Mouse (Mus musculus) forebrain, embryonic 15.5 days (tissue): ENCODE measurements around the gene Mmp11. TPM values are rescaled to one million over a fixed set of nuclear protein-coding genes. Genes with fewer than 3 reads are reported as not detected.
"Not testable (repeated sequence)": the region's sequence is repeated elsewhere in the genome, so short reads cannot be mapped to it uniquely, and the experiment has no call there.

Source experiments
- ATAC-seq: fragments of 200-750 bp; cut with Nextera tagmentation; replicated peaks from 2 replicates; pipeline ENCODE4 v1.8.0; 2017; ENCODE audit warnings: mild to moderate bottlenecking, moderate TSS enrichment, moderate library complexity
- H3K27ac ChIP-seq: fragments of 300-500 bp; sonication (generic); replicated peaks from 2 replicates; pipeline ENCODE4 v1.5.1; 2015; ENCODE audit warnings: mild to moderate bottlenecking, inconsistent platforms
- H3K27me3 ChIP-seq: fragments of 300-500 bp; sonication (generic); 2 replicates; pipeline ENCODE4 v1.6.1; 2015; ENCODE audit warnings: inconsistent platforms
- H3K36me3 ChIP-seq: fragments of 300-500 bp; sonication (generic); 2 replicates; pipeline ENCODE4 v1.6.1; 2015; ENCODE audit warnings: mild to moderate bottlenecking, inconsistent platforms
- H3K4me1 ChIP-seq: fragments of 300-500 bp; sonication (generic); 2 replicates; pipeline ENCODE4 v1.6.1; 2015; ENCODE audit warnings: inconsistent platforms
- H3K4me2 ChIP-seq: fragments of 300-500 bp; sonication (generic); replicated peaks from 2 replicates; pipeline ENCODE4 v1.6.1; 2015; ENCODE audit warnings: mild to moderate bottlenecking, inconsistent platforms
- H3K4me3 ChIP-seq: fragments of 300-500 bp; sonication (generic); 2 replicates; pipeline ENCODE4 v1.5.1; 2015; ENCODE audit warnings: mild to moderate bottlenecking, inconsistent platforms
- H3K9ac ChIP-seq: fragments of 300-500 bp; sonication (generic); replicated peaks from 2 replicates; pipeline ENCODE4 v1.6.1; 2015; ENCODE audit warnings: mild to moderate bottlenecking, inconsistent platforms
- H3K9me3 ChIP-seq: fragments of 300-500 bp; sonication (generic); 2 replicates; pipeline ENCODE4 v1.6.1; 2016; ENCODE audit warnings: inconsistent platforms
- WGBS: fragments of 180-500 bp; shearing (Covaris S2); methylation state at CpG from one replicate; pipeline ENCODE4 v1.1.7; 2015; ENCODE audit warnings: mixed read lengths; 5-methylcytosine and 5-hydroxymethylcytosine counted together
- polyA plus RNA-seq: library from polyadenylated mRNA; unstranded; fragments of >200 nt; fragmentation: Nextera tagmentation; extraction: Ambion mirVana; gene quantifications from 2 replicates; pipeline ENCODE4 v1.2.1, GENCODE M21; 2015

Gene Mmp11
- polyA plus RNA-seq, 1 experiment from 2014 or later: 19.8 TPM

- ATAC-seq, H3K9ac ChIP-seq, H3K4me3 ChIP-seq, H3K27ac ChIP-seq, H3K4me2 ChIP-seq, H3K27me3 ChIP-seq, H3K36me3 ChIP-seq, H3K4me1 ChIP-seq, H3K9me3 ChIP-seq: not testable (repeated sequence)
- WGBS: 81% methylated on average over 5 of the region's 5 CpGs
These were observed 48.8 kb downstream of the Mmp11 start for GRCm38 (mm10) chr10:75887504-75887903.

DNA sequence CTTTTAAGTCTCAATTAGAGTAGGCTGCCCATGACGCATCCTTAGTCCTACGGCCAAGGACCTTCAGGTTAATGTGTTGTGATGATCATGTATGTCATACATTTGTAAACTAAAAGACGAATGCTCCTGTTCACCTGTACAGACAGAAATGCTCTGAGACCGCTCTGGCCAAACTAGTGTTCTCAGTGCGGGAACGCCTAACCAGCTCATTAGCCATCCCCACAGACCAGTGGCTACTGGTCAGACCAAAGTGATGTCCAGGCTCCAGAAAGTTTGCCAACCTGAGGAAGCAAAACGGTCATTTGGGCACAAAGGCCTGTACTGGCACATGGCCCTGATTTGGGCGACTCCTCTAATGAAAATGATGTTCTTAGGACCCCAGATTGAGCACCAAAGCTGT, 51.6 kb downstream of the Mmp11 start:
- H3K27ac ChIP-seq: no peak overlapping the region
- H3K4me3 ChIP-seq: no peak overlapping the region
- no peaks in the 10 kb centered on the region for H3K36me3 ChIP-seq
- no peaks in the 10 kb centered on the region for H3K9me3 ChIP-seq
- H3K27me3 ChIP-seq: no peaks in the 10 kb centered on the region
- ATAC-seq: no peak
- no peak overlapping the region for H3K4me2 ChIP-seq
- peaks cover 15% of the 10 kb centered on the region for H3K4me1 ChIP-seq
- no peak overlapping the region for H3K9ac ChIP-seq
- WGBS: 92% methylated on average over 8 of the region's 8 CpGs

GRCm38 (mm10) chr10:75883232-75883552, 53.1 kb downstream of the Mmp11 start:
- Histone ChIP-seq H3K9ac (no peak overlapping the region), H3K27ac (peak overlapping the region; percentile 29), H3K4me3 (no peak overlapping the region), H3K9me3 (no peaks in the 10 kb centered on the region), H3K36me3 (no peaks in the 10 kb centered on the region), H3K4me1 (peaks cover 15% of the 10 kb centered on the region), H3K4me2 (peak overlapping the region; percentile 27), H3K27me3 (no peaks in the 10 kb centered on the region)
- peak; percentile 73 for ATAC-seq
- 1% methylated on average over 10 of the region's 10 CpGs for WGBS

DNA sequence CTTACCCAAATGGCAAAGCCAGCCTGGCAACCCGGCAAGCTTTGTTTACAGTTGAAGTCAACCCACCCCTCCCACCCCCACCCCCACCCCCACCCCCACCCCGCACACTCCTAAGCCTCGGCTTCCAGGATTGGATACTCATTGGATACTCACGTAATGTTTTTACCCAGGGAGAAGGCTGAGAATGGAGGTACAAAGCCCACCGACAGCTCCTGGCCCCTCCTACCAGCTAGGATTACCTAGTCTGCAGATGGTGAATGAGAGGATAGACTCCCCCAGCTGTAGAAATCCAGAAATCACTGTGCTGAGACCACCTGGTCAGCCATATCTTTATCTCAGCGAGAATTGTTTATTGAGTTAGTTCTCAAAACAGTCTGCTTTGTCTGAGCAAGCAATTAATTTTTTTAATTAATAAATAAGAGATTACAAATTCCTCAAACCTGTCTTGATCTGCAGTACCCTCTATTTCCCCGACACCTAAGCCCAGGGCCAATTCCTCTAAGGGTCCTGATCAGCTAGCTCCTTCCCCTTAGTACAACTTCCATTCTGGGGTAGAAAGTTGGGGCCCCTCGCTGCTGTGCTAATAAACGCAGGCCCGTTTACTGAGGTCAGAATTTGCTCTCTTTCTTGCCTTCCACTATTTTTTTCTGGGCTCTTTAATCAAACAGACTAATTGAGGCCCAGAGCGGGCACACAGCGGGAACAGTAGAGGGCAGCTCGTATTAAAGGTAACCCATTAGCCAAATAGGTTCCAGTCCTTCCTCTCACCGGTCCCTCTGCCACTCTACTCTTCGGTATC, 53.7 kb downstream of the Mmp11 start:
- Histone ChIP-seq H3K4me2 (peak overlapping the region; percentile 27), H3K36me3 (no peaks in the 10 kb centered on the region), H3K9me3 (no peaks in the 10 kb centered on the region), H3K27ac (peak overlapping the region; percentile 57), H3K27me3 (no peaks in the 10 kb centered on the region), H3K9ac (no peak overlapping the region), H3K4me3 (no peak overlapping the region), H3K4me1 (peaks cover 15% of the 10 kb centered on the region)
- peak; percentile 32 for ATAC-seq
- 4% methylated on average over 15 of the region's 15 CpGs for WGBS

DNA sequence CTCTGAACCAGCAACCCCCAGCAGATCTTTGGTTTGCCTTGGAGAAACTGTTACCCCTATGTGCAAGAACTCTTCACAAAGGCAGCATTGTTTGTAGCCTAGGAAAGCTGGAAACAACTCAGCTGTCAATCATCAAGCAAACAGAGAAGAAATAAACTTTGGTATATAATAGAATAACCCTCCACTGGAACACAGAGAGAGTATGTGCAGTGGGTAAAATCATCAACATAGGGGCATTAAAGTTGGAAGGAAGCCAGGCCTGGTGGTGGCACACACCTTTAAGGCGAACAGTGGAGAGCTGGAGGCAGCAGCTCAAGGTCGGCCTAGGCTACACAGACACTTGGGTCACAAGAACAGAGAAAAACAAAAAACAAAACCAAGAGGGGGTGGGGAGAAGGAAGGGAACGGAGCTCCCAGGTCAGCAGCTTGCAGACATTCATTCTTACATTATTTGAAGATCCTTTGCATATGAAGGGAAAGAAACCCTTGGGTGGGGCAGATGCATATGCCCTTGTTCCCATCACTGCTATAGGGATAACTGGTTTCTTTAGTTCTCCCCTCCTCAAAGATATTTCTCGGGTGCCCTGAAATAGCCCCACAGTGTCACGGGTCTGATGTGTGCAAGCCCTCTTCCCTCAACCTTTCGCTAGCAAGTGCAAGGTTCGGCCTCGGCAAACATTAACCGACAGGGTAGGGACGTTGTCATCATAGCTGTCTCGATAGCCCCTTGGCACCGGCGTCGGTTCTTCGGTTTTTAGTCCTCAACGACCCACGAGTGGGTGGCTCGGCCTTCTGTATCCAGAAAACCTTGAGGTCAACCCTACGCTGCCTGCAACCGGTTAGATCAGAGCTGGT, 54.5 kb downstream of the Mmp11 start:
- H3K36me3 ChIP-seq: no peaks in the 10 kb centered on the region
- H3K9ac ChIP-seq: no peak overlapping the region
- peak; percentile 56; the same call in 1 of the 2 replicates for ATAC-seq
- H3K27me3 ChIP-seq: no peaks in the 10 kb centered on the region
- H3K27ac ChIP-seq: peak overlapping the region; percentile 57
- no peak overlapping the region for H3K4me2 ChIP-seq
- peaks cover 15% of the 10 kb centered on the region for H3K4me1 ChIP-seq
- no peak overlapping the region for H3K4me3 ChIP-seq
- WGBS: 11% methylated on average over 20 of the region's 20 CpGs
- no peaks in the 10 kb centered on the region for H3K9me3 ChIP-seq

- H3K4me3 ChIP-seq: no peak overlapping the region
- H3K4me1 ChIP-seq: peaks cover 15% of the 10 kb centered on the region
- H3K27me3 ChIP-seq: no peaks in the 10 kb centered on the region
- H3K36me3 ChIP-seq: no peaks in the 10 kb centered on the region
- 27% methylated on average over 6 of the region's 6 CpGs for WGBS
- peak overlapping the region; percentile 57 for H3K27ac ChIP-seq
- H3K4me2 ChIP-seq: no peak overlapping the region
- ATAC-seq: no peak
- no peak overlapping the region for H3K9ac ChIP-seq
- H3K9me3 ChIP-seq: no peaks in the 10 kb centered on the region
These were observed 55.3 kb downstream of the Mmp11 start for GRCm38 (mm10) chr10:75880771-75881577.

GRCm38 (mm10) chr10:75880351-75880750, 55.9 kb downstream of the Mmp11 start:
- Histone ChIP-seq H3K4me2 (no peak overlapping the region), H3K27ac (no peak overlapping the region), H3K9ac (no peak overlapping the region), H3K9me3 (no peaks in the 10 kb centered on the region), H3K4me1 (peaks cover 15% of the 10 kb centered on the region), H3K4me3 (no peak overlapping the region), H3K27me3 (no peaks in the 10 kb centered on the region), H3K36me3 (no peaks in the 10 kb centered on the region)
- no peak for ATAC-seq
- WGBS: 94% methylated on average over 10 of the region's 10 CpGs

- WGBS: 74% methylated on average over 3 of the region's 3 CpGs
- Histone ChIP-seq H3K27me3 (no peaks in the 10 kb centered on the region), H3K4me3 (no peak overlapping the region), H3K27ac (no peak overlapping the region), H3K4me1 (peaks cover 17% of the 10 kb centered on the region), H3K36me3 (no peaks in the 10 kb centered on the region), H3K9ac (no peak overlapping the region), H3K4me2 (no peak overlapping the region), H3K9me3 (no peaks in the 10 kb centered on the region)
- no peak for ATAC-seq
These were observed 57.5 kb downstream of the Mmp11 start for GRCm38 (mm10) chr10:75878836-75879235.

GRCm38 (mm10) chr10:75873543-75874170, 62.6 kb downstream of the Mmp11 start:
- Histone ChIP-seq H3K9me3 (no peaks in the 10 kb centered on the region), H3K4me1 (peaks cover 16% of the 10 kb centered on the region), H3K36me3 (no peaks in the 10 kb centered on the region), H3K4me2 (peak overlapping the region; percentile 57), H3K27ac (peak overlapping the region; percentile 81), H3K4me3 (peak overlapping the region; percentile 38), H3K27me3 (no peaks in the 10 kb centered on the region), H3K9ac (peak overlapping the region; percentile 42)
- peak; percentile 17; the same call in 1 of the 2 replicates for ATAC-seq
- 4% methylated on average over 10 of the region's 10 CpGs for WGBS
